Mouse (Mus musculus): ENCODE measurements around the gene Treml2. TPM values are rescaled to one million over a fixed set of nuclear protein-coding genes. Genes with fewer than 3 reads are reported as not detected.

Gene Treml2
- polyA plus RNA-seq, 1 experiment from 2014 or later, result 0.37 TPM

DNA sequence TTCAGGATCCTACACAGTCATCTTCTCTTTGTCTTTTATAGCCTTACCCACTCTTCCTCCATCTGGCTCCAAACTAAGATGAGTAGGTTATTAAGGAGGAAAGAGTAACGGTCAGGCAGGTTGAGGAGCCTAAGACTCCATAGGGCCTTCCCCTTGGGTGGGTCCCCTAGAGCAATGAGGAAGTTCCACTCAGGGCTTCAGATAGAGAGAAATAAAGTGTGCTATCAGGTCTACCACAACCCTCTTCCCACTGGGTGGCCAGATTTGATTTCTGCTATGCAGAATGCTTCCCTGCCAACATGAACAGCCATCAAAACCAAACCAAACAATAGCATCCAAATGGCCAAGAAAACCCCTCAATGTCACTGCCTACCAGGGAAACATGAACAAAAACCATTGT, 31.7 kb upstream of the Treml2 start:
- no peaks in the 10 kb centered on the region for H3K27me3 ChIP-seq (ENCODE audit: control insufficient read depth, insufficient read depth, low read length)
- no peak overlapping the region for H3K9ac ChIP-seq (ENCODE audit: low read length)
- WGBS, result 89% methylated on average over 1 of the region's 1 CpGs
- DNase-seq (ENCODE audit: low spot score, missing footprints), result peak; percentile 10
- no peaks in the 10 kb centered on the region for H3K36me3 ChIP-seq (ENCODE audit: control insufficient read depth, insufficient read depth, low read length)
- H3K9me3 ChIP-seq (ENCODE audit: control insufficient read depth, low read length), result no peaks in the 10 kb centered on the region
- no peak overlapping the region for H3K4me3 ChIP-seq (ENCODE audit: low read depth, low read length)
- no peak for ATAC-seq (ENCODE audit: low FRiP score)
- no peak overlapping the region for H3K4me2 ChIP-seq
- no peak overlapping the region for H3K27ac ChIP-seq (ENCODE audit: low read depth, low read length)
- no peaks in the 10 kb centered on the region for H3K4me1 ChIP-seq (ENCODE audit: control insufficient read depth, insufficient read depth, low read length)

DNA sequence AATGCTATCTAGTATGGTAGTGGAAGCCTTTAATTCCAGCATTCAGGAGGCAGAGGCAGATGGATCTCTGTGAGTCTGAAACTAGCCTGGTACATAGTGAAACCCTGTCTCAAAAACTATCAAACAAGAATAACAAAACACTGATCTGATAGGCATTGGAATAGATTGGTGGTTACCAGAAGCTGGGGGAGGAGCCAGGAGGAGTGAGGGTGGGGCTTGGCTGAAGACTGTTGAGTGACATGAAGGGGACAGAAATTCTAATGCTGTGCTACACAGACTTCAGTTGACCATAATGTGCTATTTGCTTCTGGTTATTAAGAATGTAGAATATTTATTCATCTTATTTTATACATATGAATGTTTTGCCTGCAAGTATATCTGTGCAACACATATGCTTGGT, 31.0 kb upstream of the Treml2 start:
- H3K27me3 ChIP-seq (ENCODE audit: control insufficient read depth, insufficient read depth, low read length), result no peaks in the 10 kb centered on the region
- DNase-seq (ENCODE audit: low spot score, missing footprints), result peak; percentile 6

DNA sequence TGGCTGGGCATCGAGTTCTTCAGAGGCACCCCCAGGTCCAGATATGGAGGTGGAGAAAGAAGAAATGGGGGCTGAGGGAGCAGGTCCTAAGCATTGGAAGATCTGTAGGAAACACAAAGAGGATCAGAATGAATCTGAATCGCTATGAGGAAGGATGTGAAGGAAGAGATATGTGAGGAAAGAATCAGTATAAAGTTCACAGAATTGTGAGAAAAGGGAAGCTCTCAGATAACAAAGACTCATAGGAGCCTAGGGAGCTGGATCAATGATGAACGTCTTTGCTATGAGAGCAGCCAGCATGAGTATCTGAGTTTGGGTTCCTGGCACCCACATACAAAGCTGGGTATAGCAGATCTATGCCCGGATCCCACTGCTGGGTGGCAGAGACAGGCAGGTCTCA, 29.5 kb upstream of the Treml2 start:
- Histone ChIP-seq H3K4me1 (ENCODE audit: control insufficient read depth, insufficient read depth, low read length) (no peaks in the 10 kb centered on the region), H3K36me3 (ENCODE audit: control insufficient read depth, insufficient read depth, low read length) (no peaks in the 10 kb centered on the region), H3K4me3 (ENCODE audit: low read depth, low read length) (no peak overlapping the region), H3K27ac (ENCODE audit: low read depth, low read length) (no peak overlapping the region), H3K27me3 (ENCODE audit: control insufficient read depth, insufficient read depth, low read length) (no peaks in the 10 kb centered on the region), H3K4me2 (no peak overlapping the region), H3K9ac (ENCODE audit: low read length) (no peak overlapping the region), H3K9me3 (ENCODE audit: control insufficient read depth, low read length) (no peaks in the 10 kb centered on the region)
- WGBS, result 70% methylated on average over 4 of the region's 4 CpGs
- DNase-seq (ENCODE audit: low spot score, missing footprints) (no peak), ATAC-seq (ENCODE audit: low FRiP score) (no peak)

More for the DNA sequence above, 31.0 kb upstream of the Treml2 start:
- no peaks in the 10 kb centered on the region for H3K4me1 ChIP-seq (ENCODE audit: control insufficient read depth, insufficient read depth, low read length)
- no peaks in the 10 kb centered on the region for H3K36me3 ChIP-seq (ENCODE audit: control insufficient read depth, insufficient read depth, low read length)
- no peak overlapping the region for H3K4me2 ChIP-seq
- no peak overlapping the region for H3K27ac ChIP-seq (ENCODE audit: low read depth, low read length)
- no peak for ATAC-seq (ENCODE audit: low FRiP score)
- H3K9ac ChIP-seq (ENCODE audit: low read length), result no peak overlapping the region
- no peak overlapping the region for H3K4me3 ChIP-seq (ENCODE audit: low read depth, low read length)
- no peaks in the 10 kb centered on the region for H3K9me3 ChIP-seq (ENCODE audit: control insufficient read depth, low read length)

DNA sequence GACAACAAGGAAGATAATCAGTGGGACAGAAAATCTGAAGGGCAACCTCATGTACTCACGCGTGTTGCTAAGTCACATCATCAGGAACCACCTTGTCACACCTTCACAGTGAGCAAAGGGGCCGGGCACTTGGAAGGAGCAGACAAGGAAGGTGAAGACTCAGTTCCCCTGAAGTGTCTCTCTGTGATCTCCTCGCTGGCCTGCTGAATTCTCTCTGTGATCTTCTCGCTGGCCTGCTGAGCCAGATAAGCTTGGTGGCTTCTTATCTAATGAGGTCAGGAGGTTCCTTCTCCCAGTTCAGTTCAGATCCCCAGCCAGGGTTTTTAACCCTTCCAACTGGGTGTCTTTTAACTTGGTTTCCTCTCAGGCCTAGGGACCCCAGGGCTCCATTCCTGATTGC, 27.1 kb upstream of the Treml2 start:
- H3K4me2 ChIP-seq, result no peak overlapping the region
- H3K9ac ChIP-seq (ENCODE audit: low read length), result no peak overlapping the region
- H3K4me1 ChIP-seq (ENCODE audit: control insufficient read depth, insufficient read depth, low read length), result no peaks in the 10 kb centered on the region
- no peak overlapping the region for H3K27ac ChIP-seq (ENCODE audit: low read depth, low read length)
- DNase-seq (ENCODE audit: low spot score, missing footprints) (peak; percentile 84), ATAC-seq (ENCODE audit: low FRiP score) (no peak)
- H3K36me3 ChIP-seq (ENCODE audit: control insufficient read depth, insufficient read depth, low read length), result no peaks in the 10 kb centered on the region
- no peaks in the 10 kb centered on the region for H3K27me3 ChIP-seq (ENCODE audit: control insufficient read depth, insufficient read depth, low read length)
- H3K4me3 ChIP-seq (ENCODE audit: low read depth, low read length), result no peak overlapping the region
- 79% methylated on average over 5 of the region's 5 CpGs for WGBS
- H3K9me3 ChIP-seq (ENCODE audit: control insufficient read depth, low read length), result no peaks in the 10 kb centered on the region

DNA sequence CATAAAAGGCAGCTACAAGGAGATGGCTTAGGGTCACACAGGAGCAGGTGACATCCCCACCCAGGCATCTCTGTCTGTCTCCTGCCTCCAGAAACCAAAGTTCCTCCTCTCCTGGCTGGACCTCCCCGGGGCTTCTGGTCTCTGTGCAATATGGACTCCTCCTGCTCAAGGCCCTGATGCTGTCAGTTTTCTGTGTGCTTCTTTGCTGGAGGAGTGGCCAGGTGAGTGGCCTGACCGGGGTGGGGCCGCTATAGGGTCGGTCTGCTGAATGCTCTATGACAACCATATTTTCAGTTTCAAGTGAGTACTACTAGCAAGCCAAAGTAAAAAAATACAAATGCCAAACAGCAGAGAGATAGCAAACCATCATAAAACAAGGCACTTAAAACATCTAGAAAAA, 26.7 kb upstream of the Treml2 start:
- no peaks in the 10 kb centered on the region for H3K27me3 ChIP-seq (ENCODE audit: control insufficient read depth, insufficient read depth, low read length)
- H3K9ac ChIP-seq (ENCODE audit: low read length), result no peak overlapping the region
- ATAC-seq (ENCODE audit: low FRiP score) (no peak), DNase-seq (ENCODE audit: low spot score, missing footprints) (peak; percentile 10)
- no peaks in the 10 kb centered on the region for H3K4me1 ChIP-seq (ENCODE audit: control insufficient read depth, insufficient read depth, low read length)
- no peak overlapping the region for H3K4me2 ChIP-seq
- no peak overlapping the region for H3K4me3 ChIP-seq (ENCODE audit: low read depth, low read length)
- no peaks in the 10 kb centered on the region for H3K9me3 ChIP-seq (ENCODE audit: control insufficient read depth, low read length)
- H3K27ac ChIP-seq (ENCODE audit: low read depth, low read length), result no peak overlapping the region
- no peaks in the 10 kb centered on the region for H3K36me3 ChIP-seq (ENCODE audit: control insufficient read depth, insufficient read depth, low read length)
- WGBS, result 91% methylated on average over 4 of the region's 4 CpGs

DNA sequence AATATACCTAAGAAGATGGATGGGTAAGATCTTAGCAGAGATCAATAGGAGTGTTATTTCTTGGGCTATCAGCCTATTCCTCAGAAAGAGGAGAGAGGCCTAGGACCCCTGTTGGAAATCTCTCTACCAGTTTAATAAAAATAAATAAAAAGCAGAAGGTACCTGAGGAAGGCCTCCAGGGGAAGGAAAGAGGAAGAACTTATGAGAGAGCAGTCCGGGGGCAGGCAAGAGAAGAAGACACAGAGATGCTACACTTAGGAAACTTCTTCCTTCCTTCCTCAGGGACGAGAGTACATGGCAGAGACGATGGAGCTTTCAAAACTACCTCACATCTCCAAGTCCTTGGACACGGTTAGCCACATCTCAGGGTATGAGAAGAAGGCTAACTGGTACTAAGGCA, 25.2 kb upstream of the Treml2 start:
- Histone ChIP-seq H3K9ac (ENCODE audit: low read length) (no peak overlapping the region), H3K4me3 (ENCODE audit: low read depth, low read length) (no peak overlapping the region), H3K27ac (ENCODE audit: low read depth, low read length) (no peak overlapping the region), H3K4me1 (ENCODE audit: control insufficient read depth, insufficient read depth, low read length) (no peaks in the 10 kb centered on the region), H3K36me3 (ENCODE audit: control insufficient read depth, insufficient read depth, low read length) (no peaks in the 10 kb centered on the region), H3K4me2 (no peak overlapping the region), H3K27me3 (ENCODE audit: control insufficient read depth, insufficient read depth, low read length) (no peaks in the 10 kb centered on the region), H3K9me3 (ENCODE audit: control insufficient read depth, low read length) (no peaks in the 10 kb centered on the region)
- ATAC-seq (ENCODE audit: low FRiP score), result no peak
- no peak for DNase-seq (ENCODE audit: low spot score, missing footprints)
- 78% methylated on average over 4 of the region's 4 CpGs for WGBS

DNA sequence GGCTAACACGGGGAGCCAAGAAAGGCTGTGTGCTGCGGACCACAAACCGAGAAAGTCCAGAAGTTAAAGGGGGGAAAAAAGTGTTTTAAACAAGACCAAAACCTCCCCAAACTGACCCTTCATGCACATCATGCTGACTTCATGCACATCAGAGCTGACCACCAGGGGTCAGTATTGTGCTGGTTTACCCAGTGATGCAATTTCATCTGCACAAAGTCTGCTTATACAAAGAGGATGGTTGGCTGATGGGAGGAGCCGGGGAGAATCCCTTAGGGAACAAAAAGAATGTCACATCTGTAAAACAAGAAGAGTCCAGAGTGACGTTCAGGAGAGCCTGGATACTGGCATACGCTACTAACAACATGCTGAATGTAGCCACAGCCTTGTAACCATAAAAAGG, 24.4 kb upstream of the Treml2 start:
- Histone ChIP-seq H3K4me2 (no peak overlapping the region), H3K4me3 (ENCODE audit: low read depth, low read length) (no peak overlapping the region), H3K9ac (ENCODE audit: low read length) (no peak overlapping the region), H3K27ac (ENCODE audit: low read depth, low read length) (no peak overlapping the region), H3K36me3 (ENCODE audit: control insufficient read depth, insufficient read depth, low read length) (no peaks in the 10 kb centered on the region), H3K4me1 (ENCODE audit: control insufficient read depth, insufficient read depth, low read length) (no peaks in the 10 kb centered on the region), H3K9me3 (ENCODE audit: control insufficient read depth, low read length) (no peaks in the 10 kb centered on the region), H3K27me3 (ENCODE audit: control insufficient read depth, insufficient read depth, low read length) (no peaks in the 10 kb centered on the region)
- ATAC-seq (ENCODE audit: low FRiP score) (peak; percentile 38; the same call in 1 of the 2 replicates), DNase-seq (ENCODE audit: low spot score, missing footprints) (peak; percentile 93)
- WGBS, result 32% methylated on average over 6 of the region's 6 CpGs

DNA sequence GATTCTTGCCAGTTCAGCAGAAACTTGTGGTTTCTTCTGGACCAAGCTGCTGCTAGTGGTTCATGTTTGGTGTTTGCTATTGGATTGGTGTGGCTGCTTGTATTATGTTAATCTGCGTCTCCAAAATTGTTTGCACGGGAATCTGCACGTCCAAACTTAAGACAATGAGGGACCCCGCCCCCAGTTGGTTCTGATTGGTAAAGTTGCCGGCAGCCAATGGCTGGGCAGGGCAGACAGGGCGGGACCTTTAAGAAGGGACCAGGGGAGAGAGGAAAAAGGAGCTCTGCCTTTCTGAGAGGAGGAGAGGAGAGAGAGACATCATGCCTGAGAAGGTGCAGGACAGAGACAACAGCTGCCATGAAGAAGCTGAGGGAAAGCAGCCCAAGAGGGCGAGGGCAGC, 23.6 kb upstream of the Treml2 start:
- Histone ChIP-seq H3K9me3 (ENCODE audit: control insufficient read depth, low read length) (no peaks in the 10 kb centered on the region), H3K4me1 (ENCODE audit: control insufficient read depth, insufficient read depth, low read length) (no peaks in the 10 kb centered on the region), H3K9ac (ENCODE audit: low read length) (no peak overlapping the region), H3K27me3 (ENCODE audit: control insufficient read depth, insufficient read depth, low read length) (no peaks in the 10 kb centered on the region), H3K27ac (ENCODE audit: low read depth, low read length) (no peak overlapping the region), H3K4me3 (ENCODE audit: low read depth, low read length) (no peak overlapping the region), H3K36me3 (ENCODE audit: control insufficient read depth, insufficient read depth, low read length) (no peaks in the 10 kb centered on the region), H3K4me2 (no peak overlapping the region)
- DNase-seq (ENCODE audit: low spot score, missing footprints), result no peak
- 66% methylated on average over 7 of the region's 7 CpGs for WGBS
- ATAC-seq (ENCODE audit: low FRiP score), result no peak

DNA sequence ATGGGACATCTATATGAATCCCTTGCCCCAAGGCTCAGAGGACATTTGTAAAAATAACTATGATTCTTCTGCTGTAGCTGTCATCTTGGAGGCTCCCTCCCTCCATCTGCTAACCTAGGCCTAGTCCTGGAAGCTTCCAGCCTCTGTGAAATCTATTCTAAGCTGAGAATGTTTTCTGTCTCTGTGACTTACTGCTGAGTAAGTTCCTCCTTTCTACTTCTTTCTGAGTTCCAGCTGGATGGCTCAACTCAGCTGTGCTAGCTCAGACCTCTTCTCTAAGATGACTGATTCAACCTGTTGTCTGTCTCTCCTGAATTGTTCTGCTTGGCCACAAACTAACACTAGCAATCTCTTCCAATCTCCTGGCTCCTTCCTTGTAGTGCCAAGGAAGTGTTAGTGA, 20.9 kb upstream of the Treml2 start:
- DNase-seq (ENCODE audit: low spot score, missing footprints), result no peak
- H3K27ac ChIP-seq (ENCODE audit: low read depth, low read length), result no peak overlapping the region
- ATAC-seq (ENCODE audit: low FRiP score), result no peak

DNA sequence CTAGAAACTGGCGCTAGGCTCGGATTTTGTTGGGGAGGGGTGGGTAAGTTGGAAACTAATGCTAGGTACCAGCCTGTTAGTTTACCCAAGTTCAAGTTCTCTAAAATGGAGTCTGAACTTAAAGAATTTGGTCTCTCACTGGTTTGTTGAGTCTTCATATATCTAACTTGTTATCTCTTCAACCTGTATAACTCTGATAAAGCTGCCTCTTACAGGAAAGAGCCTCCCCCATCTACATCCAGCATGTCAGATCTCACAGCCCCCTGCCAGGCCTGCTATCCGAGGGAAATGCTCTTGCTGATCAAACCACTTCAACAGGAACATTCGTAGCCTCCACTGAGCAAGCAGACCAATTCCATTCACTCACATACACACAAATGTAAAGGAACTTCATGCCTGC, 20.3 kb upstream of the Treml2 start:
- H3K27me3 ChIP-seq (ENCODE audit: control insufficient read depth, insufficient read depth, low read length), result no peaks in the 10 kb centered on the region
- DNase-seq (ENCODE audit: low spot score, missing footprints), result peak; percentile 26
- H3K9ac ChIP-seq (ENCODE audit: low read length), result no peak overlapping the region
- WGBS, result 80% methylated on average over 4 of the region's 4 CpGs
- H3K4me3 ChIP-seq (ENCODE audit: low read depth, low read length), result no peak overlapping the region
- H3K4me1 ChIP-seq (ENCODE audit: control insufficient read depth, insufficient read depth, low read length), result peaks cover 8% of the 10 kb centered on the region
- no peaks in the 10 kb centered on the region for H3K36me3 ChIP-seq (ENCODE audit: control insufficient read depth, insufficient read depth, low read length)
- no peak for ATAC-seq (ENCODE audit: low FRiP score)
- no peak overlapping the region for H3K4me2 ChIP-seq
- H3K27ac ChIP-seq (ENCODE audit: low read depth, low read length), result no peak overlapping the region
- H3K9me3 ChIP-seq (ENCODE audit: control insufficient read depth, low read length), result no peaks in the 10 kb centered on the region

More for the DNA sequence above, 20.9 kb upstream of the Treml2 start:
- peaks cover 8% of the 10 kb centered on the region for H3K4me1 ChIP-seq (ENCODE audit: control insufficient read depth, insufficient read depth, low read length)
- no peaks in the 10 kb centered on the region for H3K9me3 ChIP-seq (ENCODE audit: control insufficient read depth, low read length)
- no peak overlapping the region for H3K4me2 ChIP-seq
- no peak overlapping the region for H3K4me3 ChIP-seq (ENCODE audit: low read depth, low read length)
- no peak overlapping the region for H3K9ac ChIP-seq (ENCODE audit: low read length)
- H3K27me3 ChIP-seq (ENCODE audit: control insufficient read depth, insufficient read depth, low read length), result no peaks in the 10 kb centered on the region
- no peaks in the 10 kb centered on the region for H3K36me3 ChIP-seq (ENCODE audit: control insufficient read depth, insufficient read depth, low read length)

Measured in midbrain, embryonic 11.5 days (tissue).